Mouse (Mus musculus): ENCODE results near the gene Pola2.
A peak's percentile ranks its signal among the peaks of the same experiment; 100 is the strongest.

Pola2 gene

GRCm38 (mm10) chr19:5964804-5965203, 802 bp upstream of the Pola2 start:
- no peak for DNase-seq

DNA sequence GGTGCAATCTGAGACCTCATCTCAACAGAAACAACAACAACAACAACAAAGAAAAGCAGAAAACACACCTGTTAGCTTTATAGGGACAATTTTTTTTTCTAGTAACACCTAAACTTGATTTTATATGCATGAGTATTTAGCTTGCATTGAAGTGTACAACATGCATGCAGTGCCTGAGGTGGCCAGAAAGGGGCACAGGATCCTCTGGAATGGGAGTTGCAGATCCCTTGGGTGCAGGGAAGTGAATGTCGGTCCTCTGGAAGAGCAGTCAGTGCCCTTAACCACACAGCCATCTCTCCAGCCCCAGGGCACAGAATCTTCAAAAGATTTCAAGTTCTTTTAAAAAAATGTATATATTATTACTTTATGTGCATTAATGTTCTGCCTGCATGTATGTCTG, 1.4 kb downstream of the Pola2 start:
- DNase-seq, result no peak

GRCm38 (mm10) chr19:5957371-5957770, 6.6 kb downstream of the Pola2 start:
- no peak for DNase-seq

DNA sequence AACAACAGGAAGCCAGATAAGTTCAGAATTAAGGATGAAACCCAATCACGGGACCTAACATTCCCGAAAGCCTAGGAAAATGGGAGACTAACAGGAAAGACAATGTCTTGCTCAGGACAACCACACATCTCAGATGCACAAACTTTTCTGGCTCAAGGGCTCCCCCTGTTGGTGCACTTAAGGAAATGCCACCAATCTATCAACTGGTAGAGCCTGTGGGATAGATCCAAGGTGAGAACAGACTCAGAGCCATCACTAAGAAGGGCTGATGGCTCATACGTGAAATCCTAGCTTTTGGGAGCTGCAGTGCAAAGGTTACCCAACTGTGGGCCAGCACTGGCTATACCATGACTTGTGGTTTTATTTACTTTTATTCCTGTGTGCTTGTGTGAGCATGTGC, 7.3 kb downstream of the Pola2 start:
- peak; percentile 77 to 91 for DNase-seq

DNA sequence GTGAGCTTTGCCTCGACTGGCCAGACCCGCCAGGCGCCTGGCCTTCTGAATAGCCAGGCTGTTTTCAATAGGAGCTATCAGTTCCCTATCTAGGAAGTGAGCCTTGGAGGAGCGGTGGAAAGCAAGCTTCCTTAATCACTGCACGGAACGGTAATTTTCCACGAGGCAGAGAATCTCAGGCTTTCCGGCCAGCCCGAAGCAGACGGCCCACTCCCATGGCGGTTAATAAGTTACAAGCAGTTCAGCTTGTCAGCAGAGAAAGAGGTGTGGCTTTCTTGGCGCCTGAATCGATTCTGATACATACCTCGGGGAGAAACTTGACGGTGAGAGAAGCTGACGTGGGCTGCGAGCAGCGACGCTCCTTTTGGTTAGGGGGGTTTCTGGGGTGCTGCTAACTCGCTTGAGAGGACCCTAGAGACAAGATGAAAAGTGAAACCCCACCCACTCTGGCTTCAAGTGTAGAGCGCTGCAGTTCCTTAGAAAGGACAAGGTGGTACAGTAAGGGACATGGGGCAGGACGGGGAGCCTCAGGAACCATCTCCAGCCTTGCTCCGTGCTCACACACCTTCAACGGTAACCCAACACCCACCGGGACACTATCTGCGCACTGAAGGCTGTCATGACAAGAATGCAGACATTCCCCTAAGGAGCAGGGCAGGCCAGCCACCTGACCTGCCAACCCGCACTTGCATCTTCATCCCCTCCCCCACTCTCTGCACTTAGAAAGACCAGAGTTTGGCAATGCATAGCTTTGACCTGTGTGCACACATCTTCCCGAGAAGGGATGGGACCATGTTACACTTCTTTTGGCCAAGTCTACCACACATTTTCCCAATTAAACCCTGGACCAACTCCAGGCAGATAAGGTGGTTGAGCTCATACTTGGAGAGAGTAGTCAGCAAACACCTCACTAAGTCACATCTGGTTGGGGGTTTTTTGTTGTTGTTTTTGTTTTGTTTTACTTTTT, 8.0 kb downstream of the Pola2 start:
- peak in 1 of 2 experiments; percentile 30 for DNase-seq

- DNase-seq, result no peak
Observed at GRCm38 (mm10) chr19:5954936-5955335, 9.1 kb downstream of the Pola2 start.

DNA sequence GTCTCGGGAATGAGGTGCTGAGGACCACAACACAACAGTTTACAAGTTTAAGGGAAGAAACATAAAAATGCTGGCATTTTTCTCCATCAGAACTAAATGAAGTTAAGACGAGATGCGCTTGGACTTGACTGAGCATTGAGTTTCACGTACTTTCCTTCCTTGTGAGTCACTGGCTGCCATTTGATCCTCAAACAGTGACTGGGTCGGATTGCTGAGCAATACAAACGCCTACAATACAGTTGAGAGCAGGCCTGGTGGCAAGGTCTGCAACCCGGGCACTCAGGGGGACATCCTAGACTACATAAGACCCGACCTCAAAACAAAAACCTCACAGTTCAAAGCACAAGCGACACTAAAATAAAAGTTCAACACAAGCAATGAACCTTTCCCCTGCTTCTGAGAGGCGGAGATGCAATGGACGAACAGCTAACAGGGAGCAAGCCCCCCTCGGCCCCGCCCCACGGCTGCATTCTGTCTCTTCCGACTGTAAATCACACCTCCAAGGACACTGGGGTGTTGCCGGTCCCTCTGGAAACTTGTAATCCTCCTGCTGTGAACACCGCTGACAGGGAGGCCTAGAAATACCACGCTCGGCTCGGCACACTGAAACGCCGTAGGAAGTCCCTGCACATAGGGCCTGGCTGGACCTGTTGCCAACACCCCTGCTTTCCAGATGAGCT, 9.8 kb downstream of the Pola2 start:
- DNase-seq, result no peak

DNA sequence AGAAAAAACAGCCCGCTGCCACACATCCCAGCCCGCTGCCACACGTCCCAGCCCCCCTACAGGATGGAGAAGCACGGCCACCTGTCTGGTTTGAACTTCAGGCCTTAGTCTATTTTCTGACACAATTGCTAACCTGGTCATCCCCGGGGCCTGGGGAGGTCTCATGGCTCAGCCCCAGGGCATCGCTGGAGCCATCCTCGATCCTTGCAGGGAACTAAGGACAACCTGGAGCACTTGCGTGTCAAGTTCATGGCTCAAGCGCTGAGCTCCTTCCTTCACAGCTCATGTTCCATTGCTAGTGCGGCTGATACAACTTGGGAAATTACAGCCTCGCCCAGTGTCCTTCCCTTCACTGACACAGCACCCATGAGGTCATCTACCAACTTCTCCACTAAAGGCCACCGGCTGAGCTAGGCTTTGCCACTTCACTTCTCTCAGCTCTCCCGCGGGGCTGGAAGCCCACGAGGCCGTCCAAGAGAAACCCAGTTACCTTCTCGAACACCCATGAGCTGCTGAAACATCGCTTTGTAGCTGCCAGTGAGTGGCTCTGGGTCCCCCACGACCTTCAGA, 10.7 kb downstream of the Pola2 start:
- DNase-seq, result no peak

GRCm38 (mm10) chr19:5952071-5952691, 11.8 kb downstream of the Pola2 start:
- peak; percentile 66 to 72 for DNase-seq

GRCm38 (mm10) chr19:5951631-5952030, 12.4 kb downstream of the Pola2 start:
- DNase-seq, result no peak

DNA sequence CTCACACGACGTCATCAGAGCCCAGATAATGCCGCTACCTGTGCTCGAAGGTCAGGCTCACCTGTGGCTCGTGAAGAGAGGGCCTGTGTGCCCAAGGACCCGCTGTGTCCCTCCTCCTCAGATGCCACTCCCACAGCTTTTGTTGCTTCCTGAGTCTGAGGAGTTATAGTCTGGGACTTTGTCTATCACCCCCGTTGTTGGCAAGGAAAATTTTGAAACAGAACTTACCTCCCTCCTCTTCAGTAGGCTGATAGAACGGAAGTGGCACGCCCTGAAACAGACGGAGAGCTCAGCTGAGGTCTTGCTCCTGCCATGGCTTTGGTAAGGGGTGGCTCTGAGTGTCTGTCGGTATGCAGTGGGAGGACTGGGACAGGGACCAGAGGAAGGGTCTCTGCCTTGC, 13.8 kb downstream of the Pola2 start:
- DNase-seq, result no peak

GRCm38 (mm10) chr19:5945891-5946290, 18.1 kb downstream of the Pola2 start:
- peak; percentile 54 to 76 for DNase-seq

- peak; percentile 70 to 75 for DNase-seq
Observed at GRCm38 (mm10) chr19:5945027-5945426, 19.0 kb downstream of the Pola2 start.

DNA sequence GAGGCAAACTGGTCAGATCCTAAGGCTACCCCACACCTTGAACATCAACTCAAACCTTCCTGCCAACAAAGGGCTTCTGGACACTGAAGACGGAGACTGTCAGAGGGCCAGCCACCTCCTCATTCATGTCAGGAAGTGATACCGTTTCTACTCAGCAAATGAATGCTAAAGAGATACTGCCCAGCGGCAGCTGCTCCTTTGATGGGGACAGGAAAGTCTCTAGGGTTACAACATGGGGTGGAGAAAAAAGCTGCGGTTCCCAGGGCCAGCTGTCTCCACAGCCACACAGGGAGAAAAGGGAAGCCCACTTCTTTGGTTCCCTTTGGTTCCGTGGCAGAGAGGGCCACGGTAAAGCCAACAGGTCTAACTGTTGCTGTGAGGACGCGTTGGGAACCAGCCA, 19.9 kb downstream of the Pola2 start:
- peak; percentile 45 to 48 for DNase-seq

DNA sequence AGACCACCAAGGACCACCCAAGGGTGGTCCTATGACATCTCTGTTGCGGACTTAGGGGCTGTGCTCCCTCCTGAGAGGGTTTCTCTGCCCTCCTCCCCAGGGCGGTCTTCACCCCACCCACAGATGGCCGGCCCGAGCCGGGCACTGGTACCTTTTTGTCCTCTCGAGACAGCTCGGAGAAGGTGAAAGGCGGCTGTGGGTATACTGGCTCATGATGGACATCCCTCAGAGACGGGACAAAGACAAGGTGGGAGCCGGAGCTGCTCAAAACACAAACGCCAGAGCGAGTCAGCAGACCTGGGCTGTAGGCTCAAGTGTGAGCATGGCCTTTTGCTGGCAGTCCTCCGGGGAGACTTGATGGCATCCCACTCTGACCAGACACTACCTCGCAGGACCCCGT, 20.6 kb downstream of the Pola2 start:
- DNase-seq, result no peak

GRCm38 (mm10) chr19:5942581-5942980, 21.4 kb downstream of the Pola2 start:
- DNase-seq, result no peak

DNA sequence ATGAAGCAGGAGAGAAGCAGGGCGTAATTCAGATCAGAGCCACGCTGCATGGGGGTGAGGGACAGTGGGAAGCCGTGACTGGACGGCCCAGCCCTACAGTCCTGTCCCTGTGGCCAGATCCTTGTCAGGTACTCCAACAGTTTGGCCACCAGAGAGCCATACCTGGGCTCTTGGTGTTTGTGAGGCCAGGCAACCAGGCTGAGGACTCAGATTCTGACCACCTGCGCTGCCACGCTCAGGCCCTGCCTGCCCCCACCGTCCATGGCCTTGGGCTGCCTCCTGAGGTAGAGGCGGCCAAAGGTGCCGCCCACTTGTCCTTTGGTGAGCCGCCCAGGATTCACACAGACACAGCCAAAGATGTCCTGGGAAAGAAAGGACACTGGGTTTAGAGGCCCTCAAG, 23.3 kb downstream of the Pola2 start:
- DNase-seq, result no peak

DNA sequence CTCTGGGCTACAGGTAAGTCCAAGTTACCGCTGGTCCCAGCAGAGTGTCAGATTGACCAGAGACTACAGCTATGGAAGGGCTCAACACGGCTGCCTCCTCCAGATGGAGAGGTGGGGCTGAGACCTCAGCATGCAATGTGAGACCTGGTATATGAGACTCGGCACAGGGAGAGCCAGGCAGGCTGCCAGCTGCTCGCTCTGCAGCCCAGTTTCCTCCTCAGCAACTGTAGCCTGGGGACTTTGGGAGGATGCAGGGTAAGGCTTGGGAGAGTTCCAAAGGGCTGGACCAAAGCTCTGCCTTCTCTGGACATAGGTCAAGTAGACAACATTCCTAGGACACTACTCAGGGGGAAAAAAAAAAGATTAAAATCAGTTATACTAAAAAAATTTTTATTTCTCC, 23.8 kb downstream of the Pola2 start:
- DNase-seq, result peak; percentile 76 to 88

- no peak for DNase-seq
Observed at GRCm38 (mm10) chr19:5939715-5940114, 24.3 kb downstream of the Pola2 start.

- no peak for DNase-seq
Observed at GRCm38 (mm10) chr19:5938516-5938915, 25.5 kb downstream of the Pola2 start.

DNA sequence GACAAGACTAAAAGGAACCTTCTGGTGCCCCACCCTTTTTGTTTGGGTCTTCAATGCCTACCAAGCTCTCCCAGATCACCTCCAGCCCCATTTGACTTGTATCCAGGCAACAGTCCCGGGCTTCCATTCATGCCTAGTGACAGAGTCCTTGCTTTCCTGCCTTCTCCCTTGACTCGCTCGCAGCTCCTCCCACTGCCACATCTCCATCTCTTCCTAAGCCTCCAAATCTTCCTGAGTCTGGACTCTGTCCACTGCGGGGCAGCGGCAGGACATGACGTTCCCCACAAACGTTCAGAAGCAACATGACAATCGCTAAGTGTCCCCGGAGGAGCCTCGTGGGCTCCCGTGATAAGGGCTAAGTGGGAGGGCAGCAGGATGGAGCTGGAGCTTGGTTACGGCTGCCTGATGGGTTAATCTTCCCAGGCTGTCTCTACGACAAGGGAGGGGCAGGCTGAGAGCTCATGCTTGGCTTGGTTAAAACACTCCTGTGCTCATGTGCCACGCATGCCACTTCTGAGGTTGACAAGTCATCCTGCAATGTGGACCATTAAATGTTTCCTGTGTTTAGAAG, 26.1 kb downstream of the Pola2 start:
- peak in 1 of 2 experiments; percentile 58 for DNase-seq

- DNase-seq, result peak in 1 of 2 experiments; percentile 84
Observed at GRCm38 (mm10) chr19:5937095-5937835, 26.7 kb downstream of the Pola2 start.
